Mouse (Mus musculus) midbrain, embryonic 13.5 days (tissue): Measurements from ENCODE around the gene Gm20683. TPM values are rescaled to one million over a fixed set of nuclear protein-coding genes. Genes with fewer than 3 reads are reported as not detected.
A peak's percentile ranks its signal among the peaks of the same experiment; 100 is the strongest.

Source experiments
- ATAC-seq: fragments of 200-750 bp; cut with Nextera tagmentation; 2 replicates; pipeline ENCODE4 v1.8.0; 2017; ENCODE audit warnings: mild to moderate bottlenecking, moderate TSS enrichment, moderate library complexity
- H3K27ac ChIP-seq: fragments of 300-500 bp; sonication (generic); 2 replicates; pipeline ENCODE4 v1.5.1; 2015; ENCODE audit warnings: inconsistent platforms, mild to moderate bottlenecking, moderate library complexity
- H3K27me3 ChIP-seq: fragments of 300-500 bp; sonication (generic); 2 replicates; pipeline ENCODE4 v1.6.1; 2015; ENCODE audit warnings: mild to moderate bottlenecking, inconsistent platforms
- H3K36me3 ChIP-seq: fragments of 300-500 bp; sonication (generic); 2 replicates; pipeline ENCODE4 v1.6.1; 2015; ENCODE audit warnings: mild to moderate bottlenecking, inconsistent platforms
- H3K4me1 ChIP-seq: fragments of 300-500 bp; sonication (generic); replicated peaks from 2 replicates; pipeline ENCODE4 v1.6.1; 2015; ENCODE audit warnings: inconsistent platforms
- H3K4me2 ChIP-seq: fragments of 300-500 bp; sonication (generic); replicated peaks from 2 replicates; pipeline ENCODE4 v1.6.1; 2015; ENCODE audit warnings: moderate library complexity, mild to moderate bottlenecking, inconsistent platforms
- H3K4me3 ChIP-seq: fragments of 300-500 bp; sonication (generic); replicated peaks from 2 replicates; pipeline ENCODE4 v1.5.1; 2015; ENCODE audit warnings: mild to moderate bottlenecking, inconsistent platforms
- H3K9ac ChIP-seq: fragments of 300-500 bp; sonication (generic); replicated peaks from 2 replicates; pipeline ENCODE4 v1.6.1; 2015; ENCODE audit warnings: mild to moderate bottlenecking, inconsistent platforms
- H3K9me3 ChIP-seq: fragments of 300-500 bp; sonication (generic); 2 replicates; pipeline ENCODE4 v1.6.1; 2016; ENCODE audit warnings: mild to moderate bottlenecking, inconsistent platforms
- WGBS: fragments of 180-500 bp; shearing (Covaris S2); methylation state at CpG from one replicate; pipeline ENCODE4 v1.1.7; 2015; 5-methylcytosine and 5-hydroxymethylcytosine counted together
- microRNA-seq: library from miRNA; unstranded; fragments of <30 nt; microRNA quantifications from one replicate; pipeline ENCODE4, GENCODE M21; 2016
- polyA plus RNA-seq: library from polyadenylated mRNA; unstranded; fragments of >200 nt; fragmentation: Nextera tagmentation; extraction: Ambion mirVana; gene quantifications from 2 replicates; pipeline ENCODE4 v1.2.1, GENCODE M21; 2015

Gm20683 gene
- polyA plus RNA-seq, 1 experiment from 2014 or later, result 7.5 TPM

GRCm38 (mm10) chr17:25786280-25786679, 55.3 kb downstream of the Gm20683 start, which contains the start of gene Ccdc78:
Gene Ccdc78, plus strand, starts transcription at chr17:25786580.
- Histone ChIP-seq H3K4me3 (peak within 1 kb of the TSS; percentile 69), H3K9me3 (no peaks in the 10 kb centered on the region), H3K27me3 (no peaks in the 10 kb centered on the region), H3K36me3 (peaks cover 54% of the 10 kb centered on the region), H3K9ac (peak within 1 kb of the TSS; percentile 84), H3K27ac (peak within 1 kb of the TSS; percentile 77), H3K4me1 (peaks cover 36% of the 10 kb centered on the region), H3K4me2 (peak within 1 kb of the TSS; percentile 82)
- no peak for ATAC-seq
- WGBS, result 88% methylated on average over 3 of the region's 3 CpGs

- H3K9me3 ChIP-seq, result no peaks in the 10 kb centered on the region
- peak within 1 kb of the TSS; percentile 82 for H3K4me2 ChIP-seq
- H3K27ac ChIP-seq, result peak within 1 kb of the TSS; percentile 77
- H3K36me3 ChIP-seq, result peaks cover 64% of the 10 kb centered on the region
- H3K4me1 ChIP-seq, result peaks cover 26% of the 10 kb centered on the region
- peak within 1 kb of the TSS; percentile 69 for H3K4me3 ChIP-seq
- H3K9ac ChIP-seq, result peak within 1 kb of the TSS; percentile 84
- WGBS, result under 1% methylated on average over 23 of the region's 23 CpGs
- peak; percentile 87 for ATAC-seq
- H3K27me3 ChIP-seq, result no peaks in the 10 kb centered on the region
Observed at GRCm38 (mm10) chr17:25785281-25785745, 56.2 kb downstream of the Gm20683 start, which contains the start of gene Haghl. Gene Haghl, minus strand, starts transcription at chr17:25785673.

Small RNA genes within 50 kb of the gene (microRNA-seq; reads per million reads assigned to microRNA genes)
- not detected for gene Mir3082

Other genes with a start within 250 kb of the Gm20683 start
- gene Gng13, start 124.6 kb downstream of the Gm20683 start, polyA plus RNA-seq, result 0.73 and 0.78 TPM in 2 replicates
- 12.8 and 14.1 TPM in 2 replicates for gene Chtf18, start 114.3 kb downstream of the Gm20683 start, polyA plus RNA-seq
- 23.2 and 24.1 TPM in 2 replicates for gene Rpusd1, start 114.1 kb downstream of the Gm20683 start, polyA plus RNA-seq
- gene Mslnl, start 105.7 kb downstream of the Gm20683 start, polyA plus RNA-seq, result not detected in 2 replicates
- not detected in 2 replicates for gene Msln, start 87.4 kb downstream of the Gm20683 start, polyA plus RNA-seq
- gene Narfl, start 68.0 kb downstream of the Gm20683 start, polyA plus RNA-seq, result 28.0 and 29.6 TPM in 2 replicates
- gene Haghl, start 56.1 kb downstream of the Gm20683 start, polyA plus RNA-seq, result 137 and 157 TPM in 2 replicates
- gene Ccdc78, start 55.2 kb downstream of the Gm20683 start, polyA plus RNA-seq, result 0.31 and 0.42 TPM in 2 replicates
- 89.8 and 93.0 TPM in 2 replicates for gene Fam173a, start 48.9 kb downstream of the Gm20683 start, polyA plus RNA-seq
- gene AC134908.4, start 46.1 kb downstream of the Gm20683 start, polyA plus RNA-seq, result not detected in 2 replicates
- gene Metrn, start 44.6 kb downstream of the Gm20683 start, polyA plus RNA-seq, result 32.1 and 36.6 TPM in 2 replicates
- 32.4 and 35.2 TPM in 2 replicates for gene Fbxl16, start 32.7 kb downstream of the Gm20683 start, polyA plus RNA-seq
- 31.1 and 31.2 TPM in 2 replicates for gene Wdr24, start 18.1 kb downstream of the Gm20683 start, polyA plus RNA-seq
- gene Jmjd8, start 12.9 kb downstream of the Gm20683 start, polyA plus RNA-seq, result 72.8 and 74.6 TPM in 2 replicates
- 314 and 316 TPM in 2 replicates for gene Stub1, start 8.4 kb downstream of the Gm20683 start, polyA plus RNA-seq
- gene Rhbdl1, start 4.5 kb downstream of the Gm20683 start, polyA plus RNA-seq, result 17.3 and 18.1 TPM in 2 replicates
- 15.6 and 16.4 TPM in 2 replicates for gene Rhot2, start 3.1 kb upstream of the Gm20683 start, polyA plus RNA-seq
- 20.1 and 22.4 TPM in 2 replicates for gene Wdr90, start 19.7 kb upstream of the Gm20683 start, polyA plus RNA-seq
- gene Mcrip2, start 27.0 kb upstream of the Gm20683 start, polyA plus RNA-seq, result 8.0 and 10.4 TPM in 2 replicates
- 69.7 and 75.4 TPM in 2 replicates for gene Mettl26, start 33.3 kb upstream of the Gm20683 start, polyA plus RNA-seq
- 0.61 and 0.70 TPM in 2 replicates for gene Wfikkn1, start 39.1 kb upstream of the Gm20683 start, polyA plus RNA-seq
- gene Rab40c, start 78.0 kb upstream of the Gm20683 start, polyA plus RNA-seq, result 44.3 and 47.1 TPM in 2 replicates
- 56.9 and 58.0 TPM in 2 replicates for gene Pigq, start 103.2 kb upstream of the Gm20683 start, polyA plus RNA-seq
- 0.12 TPM in 1 of 2 replicates, not detected in the other for gene Nhlrc4, start 103.2 kb upstream of the Gm20683 start, polyA plus RNA-seq
- gene A930017K11Rik, start 110.8 kb upstream of the Gm20683 start, polyA plus RNA-seq, result 0.48 and 0.62 TPM in 2 replicates
- 19.1 and 21.1 TPM in 2 replicates for gene Capn15, start 144.0 kb upstream of the Gm20683 start, polyA plus RNA-seq
- 27.6 and 35.0 TPM in 2 replicates for gene Rab11fip3, start 227.8 kb upstream of the Gm20683 start, polyA plus RNA-seq
- 27.0 and 28.2 TPM in 2 replicates for gene Decr2, start 248.6 kb upstream of the Gm20683 start, polyA plus RNA-seq